Mouse (Mus musculus) intestine, embryonic 16.5 days (tissue): ENCODE results near the gene Ulk4. TPM values are rescaled to one million over a fixed set of nuclear protein-coding genes. Genes with fewer than 3 reads are reported as not detected.
"Not testable (repeated sequence)": the region's sequence is repeated elsewhere in the genome, so short reads cannot be mapped to it uniquely, and the experiment has no call there.

ENCODE experiments used
- ATAC-seq: fragments of 200-750 bp; cut with Nextera tagmentation; 2 replicates; pipeline ENCODE4 v1.8.0; 2017; ENCODE audit warnings: moderate TSS enrichment, moderate library complexity
- H3K27ac ChIP-seq: fragments of 300-500 bp; sonication (generic); 2 replicates; pipeline ENCODE4 v1.5.1; 2014; ENCODE audit warnings: mild to moderate bottlenecking, low read length
- H3K27me3 ChIP-seq: fragments of 300-500 bp; sonication (generic); replicated peaks from 2 replicates; pipeline ENCODE4 v1.6.1; 2014; ENCODE audit warnings: low read length, control low read depth, mixed read lengths; ENCODE audit not compliant: control insufficient read depth, insufficient read depth
- H3K36me3 ChIP-seq: fragments of 300-500 bp; sonication (generic); 2 replicates; pipeline ENCODE4 v1.6.1; 2014; ENCODE audit warnings: low read length, control low read depth; ENCODE audit not compliant: control insufficient read depth, insufficient read depth
- H3K4me1 ChIP-seq: fragments of 300-500 bp; sonication (generic); 2 replicates; pipeline ENCODE4 v1.6.1; 2014; ENCODE audit warnings: low read length, control low read depth, mixed read lengths; ENCODE audit not compliant: control insufficient read depth, insufficient read depth
- H3K4me2 ChIP-seq: fragments of 300-500 bp; sonication (generic); 2 replicates; pipeline ENCODE4 v1.6.1; 2014; ENCODE audit warnings: low read depth, low read length, control low read depth
- H3K4me3 ChIP-seq: fragments of 300-500 bp; sonication (generic); 2 replicates; pipeline ENCODE4 v1.5.1; 2014; ENCODE audit warnings: mild to moderate bottlenecking, low read length
- H3K9ac ChIP-seq: fragments of 300-500 bp; sonication (generic); 2 replicates; pipeline ENCODE4 v1.6.1; 2014; ENCODE audit warnings: low read depth, low read length
- H3K9me3 ChIP-seq: fragments of 300-500 bp; sonication (generic); 2 replicates; pipeline ENCODE4 v1.6.1; 2016; ENCODE audit warnings: low read length, control low read depth; ENCODE audit not compliant: control insufficient read depth
- WGBS: fragments of 180-500 bp; shearing (Covaris S2); extraction: QIAGEN DNeasy Blood & Tissue Kit; methylation state at CpG from one replicate; pipeline ENCODE4 v1.1.7; 2014; 5-methylcytosine and 5-hydroxymethylcytosine counted together
- polyA plus RNA-seq: library from polyadenylated mRNA; unstranded; fragments of >200 nt; fragmentation: Nextera tagmentation; extraction: Ambion mirVana; gene quantifications from 2 replicates; pipeline ENCODE4 v1.2.1, GENCODE M21; 2015

Gene Ulk4
- polyA plus RNA-seq, 1 experiment from 2014 or later = 120 TPM

- no peak overlapping the region for H3K4me3 ChIP-seq
- H3K4me1 ChIP-seq = no peaks in the 10 kb centered on the region
- no peaks in the 10 kb centered on the region for H3K9me3 ChIP-seq
- no peak for ATAC-seq
- H3K27me3 ChIP-seq = no peaks in the 10 kb centered on the region
- no peak overlapping the region for H3K9ac ChIP-seq
- no peak overlapping the region for H3K27ac ChIP-seq
- 87% methylated on average over 6 of the region's 6 CpGs for whole genome bisulfite sequencing
- H3K36me3 ChIP-seq = no peaks in the 10 kb centered on the region
- no peak overlapping the region for H3K4me2 ChIP-seq
Measured at GRCm38 (mm10) chr9:121242331-121242730, 34.7 kb downstream of the Ulk4 start.

- Histone ChIP-seq H3K4me3 (no peak overlapping the region), H3K27ac (no peak overlapping the region), H3K4me2 (no peak overlapping the region), H3K9ac (no peak overlapping the region), H3K9me3 (no peaks in the 10 kb centered on the region), H3K36me3 (no peaks in the 10 kb centered on the region), H3K4me1 (no peaks in the 10 kb centered on the region), H3K27me3 (no peaks in the 10 kb centered on the region)
- ATAC-seq = no peak
- WGBS = 28% methylated on average over 5 of the region's 5 CpGs
Measured at GRCm38 (mm10) chr9:121241806-121242205, 35.2 kb downstream of the Ulk4 start.

- H3K9me3 ChIP-seq = no peaks in the 10 kb centered on the region
- 0 out of 2 replicates have a peak, but pooled peaks have one; percentile 26 for ATAC-seq
- 85% methylated on average over 8 of the region's 8 CpGs for WGBS
Measured at GRCm38 (mm10) chr9:121241366-121241765, 35.6 kb downstream of the Ulk4 start.

GRCm38 (mm10) chr9:121240242-121240641 is 36.8 kb downstream of the Ulk4 start:
- H3K9me3 ChIP-seq, H3K4me1 ChIP-seq, H3K9ac ChIP-seq, H3K36me3 ChIP-seq, H3K4me2 ChIP-seq, H3K27me3 ChIP-seq, H3K4me3 ChIP-seq, H3K27ac ChIP-seq, ATAC-seq: not testable (repeated sequence)
- WGBS = 30% methylated on average over 4 of the region's 5 CpGs

More at GRCm38 (mm10) chr9:121241366-121241765, 35.6 kb downstream of the Ulk4 start:
- Histone ChIP-seq H3K27me3 (no peaks in the 10 kb centered on the region), H3K36me3 (no peaks in the 10 kb centered on the region), H3K4me2 (no peak overlapping the region), H3K27ac (no peak overlapping the region), H3K4me3 (no peak overlapping the region), H3K4me1 (no peaks in the 10 kb centered on the region), H3K9ac (no peak overlapping the region)

GRCm38 (mm10) chr9:121239571-121239970 is 37.4 kb downstream of the Ulk4 start:
- Histone ChIP-seq H3K4me3 (no peak overlapping the region), H3K4me2 (no peak overlapping the region), H3K4me1 (no peaks in the 10 kb centered on the region), H3K9ac (no peak overlapping the region), H3K36me3 (no peaks in the 10 kb centered on the region), H3K27ac (no peak overlapping the region), H3K27me3 (no peaks in the 10 kb centered on the region), H3K9me3 (no peaks in the 10 kb centered on the region)
- 83% methylated on average over 6 of the region's 6 CpGs for WGBS
- ATAC-seq = no peak

- 88% methylated on average over 11 of the region's 11 CpGs for WGBS
- no peak for ATAC-seq
- Histone ChIP-seq H3K4me3 (no peak overlapping the region), H3K4me2 (no peak overlapping the region), H3K9me3 (no peaks in the 10 kb centered on the region), H3K27ac (no peak overlapping the region), H3K36me3 (no peaks in the 10 kb centered on the region), H3K4me1 (no peaks in the 10 kb centered on the region), H3K9ac (no peak overlapping the region), H3K27me3 (no peaks in the 10 kb centered on the region)
Measured at GRCm38 (mm10) chr9:121218636-121219035, 58.4 kb downstream of the Ulk4 start.

GRCm38 (mm10) chr9:121218230-121218629 is 58.8 kb downstream of the Ulk4 start:
- Histone ChIP-seq H3K4me3 (no peak overlapping the region), H3K4me2 (no peak overlapping the region), H3K36me3 (no peaks in the 10 kb centered on the region), H3K9me3 (no peaks in the 10 kb centered on the region), H3K27ac (no peak overlapping the region), H3K4me1 (no peaks in the 10 kb centered on the region), H3K9ac (no peak overlapping the region), H3K27me3 (no peaks in the 10 kb centered on the region)
- WGBS = 80% methylated on average over 10 of the region's 10 CpGs
- ATAC-seq = no peak

GRCm38 (mm10) chr9:121217742-121218141 is 59.3 kb downstream of the Ulk4 start:
- no peak overlapping the region for H3K27ac ChIP-seq
- no peaks in the 10 kb centered on the region for H3K9me3 ChIP-seq
- H3K4me3 ChIP-seq = no peak overlapping the region
- no peaks in the 10 kb centered on the region for H3K27me3 ChIP-seq
- H3K4me2 ChIP-seq = no peak overlapping the region
- WGBS = 88% methylated on average over 10 of the region's 10 CpGs
- H3K9ac ChIP-seq = no peak overlapping the region
- no peak for ATAC-seq
- no peaks in the 10 kb centered on the region for H3K4me1 ChIP-seq
- H3K36me3 ChIP-seq = no peaks in the 10 kb centered on the region

- H3K4me2 ChIP-seq = no peak overlapping the region
- H3K4me1 ChIP-seq = no peaks in the 10 kb centered on the region
- no peak overlapping the region for H3K27ac ChIP-seq
- WGBS = 71% methylated on average over 20 of the region's 20 CpGs
- no peaks in the 10 kb centered on the region for H3K36me3 ChIP-seq
- no peaks in the 10 kb centered on the region for H3K9me3 ChIP-seq
- no peak for ATAC-seq
- no peaks in the 10 kb centered on the region for H3K27me3 ChIP-seq
- no peak overlapping the region for H3K9ac ChIP-seq
- H3K4me3 ChIP-seq = no peak overlapping the region
Measured at GRCm38 (mm10) chr9:121216536-121217320, 60.3 kb downstream of the Ulk4 start.
